Mouse (Mus musculus) right cerebral cortex, adult 2 months (tissue): ENCODE results near the gene Gramd1b.
"Not testable (repeated sequence)": the region's sequence is repeated elsewhere in the genome, so short reads cannot be mapped to it uniquely, and the experiment has no call there.

Experiments
- DNase-seq, 2 experiments: peaks; one replicate each; pipeline ENCODE4 v3.0.0; 2021 to 2022; ENCODE audit warnings: low spot score in 2 of 2

Gramd1b gene

GRCm38 (mm10) chr9:40519294-40519693 lies 11.9 kb downstream of the Gramd1b start:
- DNase-seq: no peak

GRCm38 (mm10) chr9:40511970-40512369 lies 19.2 kb downstream of the Gramd1b start:
- DNase-seq: no peak

- DNase-seq: no peak
Observed at GRCm38 (mm10) chr9:40509479-40509878, 21.7 kb downstream of the Gramd1b start.

- DNase-seq: peak in 1 of 2 experiments; percentile 26
Observed at GRCm38 (mm10) chr9:40506576-40506975, 24.6 kb downstream of the Gramd1b start.

- DNase-seq: peak; percentile 51 to 63
Observed at GRCm38 (mm10) chr9:40505471-40506312, 25.5 kb downstream of the Gramd1b start.

- DNase-seq: no peak
Observed at GRCm38 (mm10) chr9:40504886-40505285, 26.3 kb downstream of the Gramd1b start.

- DNase-seq: no peak
Observed at GRCm38 (mm10) chr9:40500691-40501090, 30.5 kb downstream of the Gramd1b start.

- not testable (repeated sequence) for DNase-seq
Observed at GRCm38 (mm10) chr9:40482351-40483084, 48.7 kb downstream of the Gramd1b start.

- no peak for DNase-seq
Observed at GRCm38 (mm10) chr9:40481271-40481670, 49.9 kb downstream of the Gramd1b start.

GRCm38 (mm10) chr9:40479333-40479732 lies 51.9 kb downstream of the Gramd1b start:
- peak in 1 of 2 experiments; percentile 17 for DNase-seq

GRCm38 (mm10) chr9:40478146-40478900 lies 52.9 kb downstream of the Gramd1b start:
- DNase-seq: no peak

GRCm38 (mm10) chr9:40477611-40478010 lies 53.6 kb downstream of the Gramd1b start:
- no peak for DNase-seq

- DNase-seq: no peak
Observed at GRCm38 (mm10) chr9:40476098-40476497, 55.1 kb downstream of the Gramd1b start.

- DNase-seq: no peak
Observed at GRCm38 (mm10) chr9:40472961-40473510, 58.1 kb downstream of the Gramd1b start.

- no peak for DNase-seq
Observed at GRCm38 (mm10) chr9:40469403-40470137, 61.6 kb downstream of the Gramd1b start.

- no peak for DNase-seq
Observed at GRCm38 (mm10) chr9:40466782-40467181, 64.4 kb downstream of the Gramd1b start.

- no peak for DNase-seq
Observed at GRCm38 (mm10) chr9:40465596-40465995, 65.6 kb downstream of the Gramd1b start.

GRCm38 (mm10) chr9:40462401-40462800 lies 68.8 kb downstream of the Gramd1b start:
- no peak for DNase-seq

GRCm38 (mm10) chr9:40460781-40461180 lies 70.4 kb downstream of the Gramd1b start:
- no peak for DNase-seq

- no peak for DNase-seq
Observed at GRCm38 (mm10) chr9:40459304-40460280, 71.6 kb downstream of the Gramd1b start.
